Mouse (Mus musculus): ENCODE results near the gene Prr5l. TPM values are rescaled to one million over a fixed set of nuclear protein-coding genes. Genes with fewer than 3 reads are reported as not detected.
"Not testable (repeated sequence)": the region's sequence is repeated elsewhere in the genome, so short reads cannot be mapped to it uniquely, and the experiment has no call there.

The Prr5l gene
- total RNA-seq, 2 experiments from 2014 or later, result not detected

GRCm38 (mm10) chr2:101783255-101783654, 99.6 kb downstream of the Prr5l start:
- ATAC-seq (replicated peaks; ENCODE audit: poor library complexity, severe bottlenecking), result 0 out of 2 replicates have a peak, but pooled peaks have one; percentile 12

GRCm38 (mm10) chr2:101781357-101781777, 101.5 kb downstream of the Prr5l start:
- ATAC-seq (replicated peaks; ENCODE audit: poor library complexity, severe bottlenecking), result peak; percentile 95

GRCm38 (mm10) chr2:101778080-101778479, 104.7 kb downstream of the Prr5l start:
- no peak for ATAC-seq (replicated peaks; ENCODE audit: poor library complexity, severe bottlenecking)

GRCm38 (mm10) chr2:101763503-101763902, 119.3 kb downstream of the Prr5l start:
- ATAC-seq (replicated peaks; ENCODE audit: poor library complexity, severe bottlenecking), result peak; percentile 5

- peak; percentile 78 for ATAC-seq (replicated peaks; ENCODE audit: poor library complexity, severe bottlenecking)
These were observed 119.9 kb downstream of the Prr5l start for GRCm38 (mm10) chr2:101762955-101763386.

GRCm38 (mm10) chr2:101762405-101762804, 120.4 kb downstream of the Prr5l start:
- peak; percentile 29 for ATAC-seq (replicated peaks; ENCODE audit: poor library complexity, severe bottlenecking)

GRCm38 (mm10) chr2:101761898-101762297, 120.9 kb downstream of the Prr5l start:
- ATAC-seq (replicated peaks; ENCODE audit: poor library complexity, severe bottlenecking), result no peak

- no peak for ATAC-seq (replicated peaks; ENCODE audit: poor library complexity, severe bottlenecking)
These were observed 123.1 kb downstream of the Prr5l start for GRCm38 (mm10) chr2:101759523-101760277.

- no peak for ATAC-seq (replicated peaks; ENCODE audit: poor library complexity, severe bottlenecking)
These were observed 125.0 kb downstream of the Prr5l start for GRCm38 (mm10) chr2:101757806-101758205.

- no peak for ATAC-seq (replicated peaks; ENCODE audit: poor library complexity, severe bottlenecking)
These were observed 126.6 kb downstream of the Prr5l start for GRCm38 (mm10) chr2:101756069-101756753.

GRCm38 (mm10) chr2:101754939-101755555, 127.8 kb downstream of the Prr5l start:
- no peak for ATAC-seq (replicated peaks; ENCODE audit: poor library complexity, severe bottlenecking)

- peak; percentile 70 for ATAC-seq (replicated peaks; ENCODE audit: poor library complexity, severe bottlenecking)
These were observed 128.4 kb downstream of the Prr5l start for GRCm38 (mm10) chr2:101754428-101754827.

GRCm38 (mm10) chr2:101752979-101753378, 129.8 kb downstream of the Prr5l start:
- ATAC-seq (replicated peaks; ENCODE audit: poor library complexity, severe bottlenecking), result no peak

GRCm38 (mm10) chr2:101752402-101752801, 130.4 kb downstream of the Prr5l start:
- peak; percentile 61 for ATAC-seq (replicated peaks; ENCODE audit: poor library complexity, severe bottlenecking)

- no peak for ATAC-seq (replicated peaks; ENCODE audit: poor library complexity, severe bottlenecking)
These were observed 131.4 kb downstream of the Prr5l start for GRCm38 (mm10) chr2:101751236-101751922.

GRCm38 (mm10) chr2:101746537-101746936, 136.3 kb downstream of the Prr5l start:
- no peak for ATAC-seq (replicated peaks; ENCODE audit: poor library complexity, severe bottlenecking)

- ATAC-seq (replicated peaks; ENCODE audit: poor library complexity, severe bottlenecking), result not testable (repeated sequence)
These were observed 137.2 kb downstream of the Prr5l start for GRCm38 (mm10) chr2:101745656-101746055.

- ATAC-seq (replicated peaks; ENCODE audit: poor library complexity, severe bottlenecking), result no peak
These were observed 140.6 kb downstream of the Prr5l start for GRCm38 (mm10) chr2:101742072-101742860.

- ATAC-seq (replicated peaks; ENCODE audit: poor library complexity, severe bottlenecking), result no peak
These were observed 141.2 kb downstream of the Prr5l start for GRCm38 (mm10) chr2:101741653-101742052.

GRCm38 (mm10) chr2:101739914-101740313, 142.9 kb downstream of the Prr5l start:
- ATAC-seq (replicated peaks; ENCODE audit: poor library complexity, severe bottlenecking), result no peak

Data from granulocyte monocyte progenitor cell, adult 5-6 weeks (primary cell).